22 mouse cellular contexts compared by ENCODE assay signal in the genomic region with DNA sequence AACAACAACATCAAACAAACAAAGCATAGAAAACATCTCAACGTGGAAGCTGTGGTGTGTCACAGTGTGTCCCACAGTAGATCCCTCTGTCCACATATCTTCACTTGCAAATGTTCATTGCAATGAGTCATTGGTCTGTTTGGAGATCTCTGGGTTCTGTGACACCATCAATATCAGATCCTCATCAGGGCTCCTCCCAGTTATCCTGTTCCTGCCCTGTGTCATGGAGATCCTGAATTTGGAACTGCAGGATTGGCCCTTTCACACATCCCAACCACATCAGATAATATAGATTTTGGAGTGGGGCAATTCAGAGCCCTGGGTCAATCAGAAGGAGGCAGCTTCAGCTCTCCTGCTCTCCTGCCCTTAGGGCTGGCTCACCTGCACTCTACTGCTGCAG. TPM values are rescaled to one million over a fixed set of nuclear protein-coding genes. Genes with fewer than 3 reads are reported as not detected.
A peak's percentile ranks its signal among the peaks of the same experiment; 100 is the strongest.
DNase-seq lines count a peak whose midpoint lies in the region; ATAC-seq and TF ChIP-seq lines count a peak whose summit lies in the region.
"Had no signal": no experiment of that assay in that cellular context is flagged by ENCODE, and none has a peak within 500 bp of the region (broad histone marks: within the 10 kb centered on the region; RNA-seq: fewer than 3 reads in every experiment).

No protein-coding gene starts in this region.

- DNase-seq in heart, adult 11 months = peak; percentile 33
- DNase-seq in heart, adult 18-20 months = no peak
- peak; percentile 74 for DNase-seq in liver, adult 2 months (ENCODE audit: extremely low read depth, low read depth, low spot score)
- no peak for DNase-seq in liver, embryonic 11.5 days (ENCODE audit: low spot score)
- DNase-seq in liver, postnatal 0 days = no peak
- DNase-seq: adrenal gland, adult 2 months; adrenal gland, adult 8-10 months; adrenal gland, postnatal 10 days; adrenal gland, postnatal 14 days; adrenal gland, postnatal 25 days; adrenal gland, postnatal 36 days; B cell, adult 2 months; cerebellum, adult 11 months; cerebellum, adult 11-12 months; cerebellum, adult 18-20 months had no signal

- TF ChIP-seq CTCF in liver, adult 2 months (IDR thresholded peaks at IDR 0.05; ENCODE audit: low read depth, low read length) = no peak
- no peak for TF ChIP-seq CTCF in liver, postnatal 0 days (IDR thresholded peaks at IDR 0.05; ENCODE audit: low read depth)

- TF ChIP-seq EP300 in liver, postnatal 0 days (IDR thresholded peaks at IDR 0.05; ENCODE audit: low read depth) = peak; percentile 45; the same call in 1 of the 2 replicates

- no peaks in the 10 kb centered on the region for H3K36me3 ChIP-seq in liver, adult 2 months (ENCODE audit: control insufficient read depth, insufficient read depth, low read length)
- H3K36me3 ChIP-seq in liver, embryonic 11.5 days (ENCODE audit: control insufficient read depth, insufficient read depth, low read length) = no peaks in the 10 kb centered on the region
- H3K36me3 ChIP-seq in liver, postnatal 0 days (replicated peaks; ENCODE audit: insufficient read depth, low read length) = no peaks in the 10 kb centered on the region
- H3K36me3 ChIP-seq in liver, embryonic 12.5 days = no peaks in the 10 kb centered on the region
- H3K36me3 ChIP-seq: G1E had no signal

- TF ChIP-seq POLR2A in liver, adult 2 months (IDR thresholded peaks at IDR 0.05; ENCODE audit: extremely low read depth, insufficient read depth, low read length) = no peak

- no peak overlapping the region for H3K9ac ChIP-seq in liver, adult 2 months (ENCODE audit: low read depth, low read length)
- no peak overlapping the region for H3K9ac ChIP-seq in liver, embryonic 11.5 days (ENCODE audit: low read depth, low read length)
- H3K9ac ChIP-seq in liver, postnatal 0 days (replicated peaks) = no peak overlapping the region
- no peak overlapping the region for H3K9ac ChIP-seq in liver, embryonic 12.5 days

- no peak for ATAC-seq in liver, embryonic 11.5 days (replicated peaks; ENCODE audit: low FRiP score)
- peak; percentile 93 for ATAC-seq in liver, postnatal 0 days
- no peak for ATAC-seq in liver, embryonic 12.5 days
- ATAC-seq: activated CD4-positive, CD25-positive, alpha-beta regulatory T cell, adult 4 months; CD4-positive, CD25-positive, alpha-beta regulatory T cell, adult 4 months; Patski had no signal

- H3K4me1 ChIP-seq in liver, adult 2 months (ENCODE audit: control insufficient read depth, insufficient read depth, low read length) = peaks cover 7% of the 10 kb centered on the region; the same call in 1 of the 2 replicates
- no peaks in the 10 kb centered on the region for H3K4me1 ChIP-seq in liver, embryonic 11.5 days (replicated peaks; ENCODE audit: control insufficient read depth, insufficient read depth, low read length)
- 0 out of 2 replicates have a peak, but pooled peaks cover 6% of the 10 kb centered on the region for H3K4me1 ChIP-seq in liver, postnatal 0 days (ENCODE audit: insufficient read depth)
- H3K4me1 ChIP-seq in liver, embryonic 12.5 days = no peaks in the 10 kb centered on the region

- WGBS in liver, adult 2 months = 10% methylated on average over 1 of the region's 1 CpGs
- WGBS in liver, embryonic 11.5 days = 53% methylated on average over 1 of the region's 1 CpGs
- whole genome bisulfite sequencing in liver, postnatal 0 days (ENCODE audit: insufficient replicate concordance) = 45% methylated on average over 1 of the region's 1 CpGs
- 37% methylated on average over 1 of the region's 1 CpGs for WGBS in liver, embryonic 12.5 days (ENCODE audit: insufficient replicate concordance)

- no peaks in the 10 kb centered on the region for H3K9me3 ChIP-seq in liver, embryonic 11.5 days (ENCODE audit: control insufficient read depth, low read length)
- no peaks in the 10 kb centered on the region for H3K9me3 ChIP-seq in liver, postnatal 0 days (ENCODE audit: low read length)
- no peaks in the 10 kb centered on the region for H3K9me3 ChIP-seq in liver, embryonic 12.5 days (replicated peaks)
- H3K9me3 ChIP-seq: G1E had no signal

- H3K4me2 ChIP-seq in liver, embryonic 11.5 days = no peak overlapping the region
- H3K4me2 ChIP-seq in liver, postnatal 0 days (ENCODE audit: low read depth, low read length) = no peak overlapping the region
- H3K4me2 ChIP-seq in liver, embryonic 12.5 days = no peak overlapping the region

- H3K27me3 ChIP-seq in liver, adult 2 months (ENCODE audit: control insufficient read depth, insufficient read depth, low read length) = no peaks in the 10 kb centered on the region
- H3K27me3 ChIP-seq in liver, embryonic 11.5 days (replicated peaks; ENCODE audit: control insufficient read depth, insufficient read depth, low read length) = no peaks in the 10 kb centered on the region
- H3K27me3 ChIP-seq in liver, postnatal 0 days (ENCODE audit: insufficient read depth, low read length) = no peaks in the 10 kb centered on the region
- no peaks in the 10 kb centered on the region for H3K27me3 ChIP-seq in liver, embryonic 12.5 days (replicated peaks)
- H3K27me3 ChIP-seq: CH12.LX had no signal

- H3K4me3 ChIP-seq in liver, adult 2 months (ENCODE audit: insufficient read depth, low read depth, low read length) = no peak overlapping the region
- H3K4me3 ChIP-seq in liver, embryonic 11.5 days (ENCODE audit: low read depth, low read length) = no peak overlapping the region
- no peak overlapping the region for H3K4me3 ChIP-seq in liver, postnatal 0 days (ENCODE audit: low read depth, low read length)
- no peak overlapping the region for H3K4me3 ChIP-seq in liver, embryonic 12.5 days

- peaks cover 3% of the 10 kb centered on the region; the same call in 1 of the 2 replicates for H3K79me2 ChIP-seq in liver, adult 2 months (ENCODE audit: control insufficient read depth, insufficient read depth, low read length)

- H3K27ac ChIP-seq in liver, adult 2 months (replicated peaks; ENCODE audit: insufficient read depth, low read depth, low read length) = peak overlapping the region; percentile 30
- no peak overlapping the region for H3K27ac ChIP-seq in liver, embryonic 11.5 days (ENCODE audit: low read depth, low read length)
- peak overlapping the region; percentile 36; the same call in 1 of the 2 replicates for H3K27ac ChIP-seq in liver, postnatal 0 days (ENCODE audit: low read depth)
- H3K27ac ChIP-seq in liver, embryonic 12.5 days = no peak overlapping the region

RNA-seq across cellular contexts. Expression of gene Lancl1, which starts 28.9 kb away (rescaled TPM):
- total RNA-seq in heart, adult 18-20 months (2021) = 10 to 100 TPM; 34.3 to 37.1 TPM
- total RNA-seq in liver, adult 2 months (2014; rRNA removed) = 25.5 and 31.1 TPM in 2 replicates
- 29.5 and 39.2 TPM in 2 replicates for polyA plus RNA-seq in liver, adult 2 months (2012; rRNA removed)
- 48.8 and 49.0 TPM in 2 replicates for polyA plus RNA-seq in liver, embryonic 11.5 days (2014; fragmentation: Nextera tagmentation; extraction: Ambion mirVana)
- polyA plus RNA-seq in liver, postnatal 0 days (2015; fragmentation: Nextera tagmentation; extraction: Ambion mirVana) = 25.5 and 26.8 TPM in 2 replicates
- polyA plus RNA-seq in liver, embryonic 12.5 days (2016; fragmentation: Nextera tagmentation; extraction: Ambion mirVana) = 27.6 and 31.9 TPM in 2 replicates

RNA-seq across cellular contexts. Expression of gene Cps1, which starts 55.3 kb away (rescaled TPM):
- under 1 TPM; 0.05 TPM for total RNA-seq in heart, adult 18-20 months (2021)
- total RNA-seq in liver, adult 2 months (2014; rRNA removed) = 3,653 and 4,046 TPM in 2 replicates
- polyA plus RNA-seq in liver, adult 2 months (2012; rRNA removed) = 745 and 766 TPM in 2 replicates
- polyA plus RNA-seq in liver, embryonic 11.5 days (2014; fragmentation: Nextera tagmentation; extraction: Ambion mirVana) = 0.04 and 0.17 TPM in 2 replicates
- polyA plus RNA-seq in liver, postnatal 0 days (2015; fragmentation: Nextera tagmentation; extraction: Ambion mirVana) = 283 and 311 TPM in 2 replicates
- 0.08 and 0.10 TPM in 2 replicates for polyA plus RNA-seq in liver, embryonic 12.5 days (2016; fragmentation: Nextera tagmentation; extraction: Ambion mirVana)
- total RNA-seq: adrenal gland, postnatal 25 days; G1E; MEL had no signal
- polyA plus RNA-seq: activated CD4-positive, CD25-positive, alpha-beta regulatory T cell, adult 4 months; CD4-positive, CD25-positive, alpha-beta regulatory T cell, adult 4 months; G1E; Patski had no signal

Comparison
In these comparisons a context has a peak if more than half of its experiments do, and no peak if none do; other contexts are left out.
1. DNase-seq: peak in heart, adult 11 months (single experiment) and liver, adult 2 months (single experiment); none in heart, adult 18-20 months (0 of 2), liver, embryonic 11.5 days (single experiment) and liver, postnatal 0 days (single experiment).
2. H3K27ac ChIP-seq: peak in liver, adult 2 months (single experiment) and liver, postnatal 0 days (single experiment); none in liver, embryonic 11.5 days (single experiment) and liver, embryonic 12.5 days (single experiment).
3. RNA of gene Cps1, which starts 55.3 kb away (polyA plus RNA-seq): 745 to 766 TPM in liver, adult 2 months and 283 to 311 TPM in liver, postnatal 0 days; 0.08 to 0.10 TPM in liver, embryonic 12.5 days and 0.04 to 0.17 TPM in liver, embryonic 11.5 days; every median in the first group is over 100 times any median in the second.